Mouse (Mus musculus): ENCODE measurements around the gene Fut7. TPM values are rescaled to one million over a fixed set of nuclear protein-coding genes. Genes with fewer than 3 reads are reported as not detected.
"Not testable (repeated sequence)": the region's sequence is repeated elsewhere in the genome, so short reads cannot be mapped to it uniquely, and the experiment has no call there.

The Fut7 gene
- total RNA-seq (2021), result under 1 TPM in 1 of 2 experiments, not detected in 1; 0.34 TPM
- long read RNA-seq, experiment 1, result 0 reads
- long read RNA-seq, experiment 2, result 0 reads

GRCm38 (mm10) chr2:25422587-25423410 is at the start of gene Fut7:
Fut7 (plus strand) TSS chr2:25423267.
- no peak for DNase-seq (ENCODE audit: low spot score in 2 of 2)

- no peak for DNase-seq (ENCODE audit: low spot score in 2 of 2)
These were observed 49.6 kb upstream of the Fut7 start for GRCm38 (mm10) chr2:25373431-25373830.

- DNase-seq (ENCODE audit: low spot score in 2 of 2), result peak in 1 of 2 experiments; percentile 53
These were observed 46.5 kb upstream of the Fut7 start for GRCm38 (mm10) chr2:25376589-25376988.

- no peak for DNase-seq (ENCODE audit: low spot score in 2 of 2)
These were observed 38.6 kb upstream of the Fut7 start for GRCm38 (mm10) chr2:25384492-25384891.

- no peak for DNase-seq (ENCODE audit: low spot score in 2 of 2)
These were observed 31.8 kb upstream of the Fut7 start for GRCm38 (mm10) chr2:25391266-25391665.

- peak in 1 of 2 experiments; percentile 70 for DNase-seq (ENCODE audit: low spot score in 2 of 2)
These were observed 28.5 kb upstream of the Fut7 start for GRCm38 (mm10) chr2:25394281-25395221.

GRCm38 (mm10) chr2:25395721-25396596 is 27.1 kb upstream of the Fut7 start, which contains the start of gene Entpd2:
Entpd2 (plus strand) TSS chr2:25395874.
- peak in 1 of 2 experiments; percentile 41 for DNase-seq (ENCODE audit: low spot score in 2 of 2)

GRCm38 (mm10) chr2:25396597-25396983 is 26.5 kb upstream of the Fut7 start:
- DNase-seq (ENCODE audit: low spot score in 2 of 2), result no peak

GRCm38 (mm10) chr2:25397010-25397409 is 26.1 kb upstream of the Fut7 start:
- no peak for DNase-seq (ENCODE audit: low spot score in 2 of 2)

GRCm38 (mm10) chr2:25398065-25398464 is 25.0 kb upstream of the Fut7 start:
- DNase-seq (ENCODE audit: low spot score in 2 of 2), result no peak

GRCm38 (mm10) chr2:25399051-25399450 is 24.0 kb upstream of the Fut7 start, which contains the start of gene Npdc1:
Npdc1 (plus strand) TSS chr2:25399351.
- no peak for DNase-seq (ENCODE audit: low spot score in 2 of 2)

GRCm38 (mm10) chr2:25400291-25400690 is 22.8 kb upstream of the Fut7 start:
- DNase-seq (ENCODE audit: low spot score in 2 of 2), result peak in 1 of 2 experiments; percentile 60

GRCm38 (mm10) chr2:25400764-25401163 is 22.3 kb upstream of the Fut7 start:
- peak in 1 of 2 experiments; percentile 55 for DNase-seq (ENCODE audit: low spot score in 2 of 2)

- DNase-seq (ENCODE audit: low spot score in 2 of 2), result peak in 1 of 2 experiments; percentile 71
These were observed 20.6 kb upstream of the Fut7 start for GRCm38 (mm10) chr2:25402377-25402971.

GRCm38 (mm10) chr2:25402972-25403601 is 20.0 kb upstream of the Fut7 start:
- peak in 1 of 2 experiments; percentile 63 for DNase-seq (ENCODE audit: low spot score in 2 of 2)

GRCm38 (mm10) chr2:25403994-25404393 is 19.1 kb upstream of the Fut7 start:
- DNase-seq (ENCODE audit: low spot score in 2 of 2), result no peak

- no peak for DNase-seq (ENCODE audit: low spot score in 2 of 2)
These were observed 14.2 kb upstream of the Fut7 start for GRCm38 (mm10) chr2:25408908-25409307.

- DNase-seq (ENCODE audit: low spot score in 2 of 2), result not testable (repeated sequence)
These were observed 9.6 kb upstream of the Fut7 start for GRCm38 (mm10) chr2:25413436-25413835.

GRCm38 (mm10) chr2:25417426-25417825 is 5.6 kb upstream of the Fut7 start:
- DNase-seq (ENCODE audit: low spot score in 2 of 2), result no peak

- no peak for DNase-seq (ENCODE audit: low spot score in 2 of 2)
These were observed 1.2 kb upstream of the Fut7 start for GRCm38 (mm10) chr2:25421896-25422295.
